Mouse (Mus musculus): ENCODE results near the gene Npc2. TPM values are rescaled to one million over a fixed set of nuclear protein-coding genes. Genes with fewer than 3 reads are reported as not detected.
A peak's percentile ranks its signal among the peaks of the same experiment; 100 is the strongest.

Gene Npc2
- total RNA-seq (2021) = 10 to 100 TPM; 25.9 to 28.2 TPM
- long read RNA-seq, experiment 1, transcript Npc2-201 (4 exons, 3,299 nt) = major isoform, 39 of 39 reads
- long read RNA-seq, experiment 1, partial matches to known transcripts = 0 of 39 reads
- long read RNA-seq, experiment 1, other reads (novel, unspliced or antisense) = 0 of 39 reads
- long read RNA-seq, experiment 2, transcript Npc2-201 (4 exons, 3,299 nt) = major isoform, 58 of 61 reads
- long read RNA-seq, experiment 2, partial matches to known transcripts = 2 of 61 reads
- long read RNA-seq, experiment 2, other reads (novel, unspliced or antisense) = 1 of 61 reads

GRCm38 (mm10) chr12:84772726-84773441 is at the start of gene Npc2, which contains the start of gene Isca2:
TSS of gene Npc2 (minus strand) at chr12:84773152.
TSS of gene Isca2 (plus strand) at chr12:84773251.
- peak; percentile 22; the same call in 1 of the 2 replicates for TF ChIP-seq CTCF (conservative IDR thresholded peaks at IDR 0.05)

GRCm38 (mm10) chr12:84819236-84820168 is 46.5 kb upstream of the Npc2 start:
- no peak for TF ChIP-seq CTCF (conservative IDR thresholded peaks at IDR 0.05)
- Histone ChIP-seq H3K4me3 (no peak overlapping the region), H3K27ac (0 out of 2 replicates have a peak overlapping the region, but pooled peaks have one; percentile 23)
- peak; percentile 59 to 73 for DNase-seq (ENCODE audit: low spot score in 2 of 2)

More at GRCm38 (mm10) chr12:84772726-84773441, at the start of gene Npc2, which contains the start of gene Isca2:
- Histone ChIP-seq H3K27ac (peak within 1 kb of the TSS; percentile 90), H3K4me3 (peak within 1 kb of the TSS; percentile 65)
- DNase-seq (ENCODE audit: low spot score in 2 of 2) = peak; percentile 92 to 99

GRCm38 (mm10) chr12:84818496-84818895 is 45.5 kb upstream of the Npc2 start:
- H3K27ac ChIP-seq = no peak overlapping the region
- TF ChIP-seq CTCF (conservative IDR thresholded peaks at IDR 0.05) = peak; percentile 51
- H3K4me3 ChIP-seq = no peak overlapping the region
- no peak for DNase-seq (ENCODE audit: low spot score in 2 of 2)

- TF ChIP-seq CTCF (conservative IDR thresholded peaks at IDR 0.05) = no peak
- Histone ChIP-seq H3K27ac (no peak overlapping the region), H3K4me3 (no peak overlapping the region)
- no peak for DNase-seq (ENCODE audit: low spot score in 2 of 2)
These were observed 41.8 kb upstream of the Npc2 start for GRCm38 (mm10) chr12:84814663-84815325.

DNA sequence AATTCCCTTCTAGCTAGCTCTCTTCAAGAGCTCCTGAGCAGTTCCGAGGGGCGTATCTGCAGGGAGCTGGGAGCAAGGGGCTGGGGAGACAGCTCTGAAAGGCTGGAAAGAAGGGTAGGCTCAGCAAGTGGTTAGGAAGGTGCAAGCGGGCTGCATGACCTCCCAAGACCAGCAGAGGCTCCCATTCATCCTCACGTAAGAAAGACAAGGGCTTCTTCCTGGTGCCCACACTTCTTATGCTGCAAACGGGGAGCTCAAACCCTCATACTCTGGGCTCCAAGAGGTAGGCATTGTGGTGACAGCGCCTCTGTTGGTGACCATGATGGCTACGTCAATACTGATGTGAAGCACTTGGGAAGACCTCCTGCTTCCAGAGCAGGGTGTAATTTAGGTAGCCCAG is 40.8 kb upstream of the Npc2 start:
- H3K4me3 ChIP-seq = no peak overlapping the region
- DNase-seq (ENCODE audit: low spot score in 2 of 2) = no peak
- TF ChIP-seq CTCF (conservative IDR thresholded peaks at IDR 0.05) = peak; percentile 36
- H3K27ac ChIP-seq = no peak overlapping the region

- no peak overlapping the region for H3K27ac ChIP-seq
- H3K4me3 ChIP-seq = no peak overlapping the region
- TF ChIP-seq CTCF (conservative IDR thresholded peaks at IDR 0.05) = peak; percentile 61
- DNase-seq (ENCODE audit: low spot score in 2 of 2) = no peak
These were observed 39.1 kb upstream of the Npc2 start for GRCm38 (mm10) chr12:84812004-84812403.

GRCm38 (mm10) chr12:84811510-84811909 is 38.6 kb upstream of the Npc2 start:
- TF ChIP-seq CTCF (conservative IDR thresholded peaks at IDR 0.05) = no peak
- no peak for DNase-seq (ENCODE audit: low spot score in 2 of 2)
- Histone ChIP-seq H3K27ac (no peak overlapping the region), H3K4me3 (no peak overlapping the region)

DNA sequence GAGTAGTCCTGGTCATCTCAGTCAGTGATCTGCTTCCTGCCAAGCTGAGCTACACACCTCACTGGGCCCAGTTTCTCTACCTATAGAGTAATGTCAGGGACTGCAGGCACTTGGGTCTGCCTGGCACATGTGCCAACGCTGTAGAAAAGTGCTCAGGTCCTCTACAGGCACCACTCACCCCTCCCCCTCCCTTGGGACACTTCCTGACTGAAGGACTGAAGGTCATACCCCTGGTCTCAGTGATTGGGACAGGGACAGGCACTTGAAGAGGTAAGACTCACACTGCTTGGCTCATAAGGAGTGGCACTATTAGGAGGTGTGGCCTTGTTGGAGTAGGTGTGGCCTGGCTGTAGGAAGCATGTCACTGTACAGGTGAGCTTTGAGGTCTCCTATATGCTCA is 37.9 kb upstream of the Npc2 start:
- Histone ChIP-seq H3K27ac (no peak overlapping the region), H3K4me3 (no peak overlapping the region)
- TF ChIP-seq CTCF (conservative IDR thresholded peaks at IDR 0.05) = no peak
- no peak for DNase-seq (ENCODE audit: low spot score in 2 of 2)

DNA sequence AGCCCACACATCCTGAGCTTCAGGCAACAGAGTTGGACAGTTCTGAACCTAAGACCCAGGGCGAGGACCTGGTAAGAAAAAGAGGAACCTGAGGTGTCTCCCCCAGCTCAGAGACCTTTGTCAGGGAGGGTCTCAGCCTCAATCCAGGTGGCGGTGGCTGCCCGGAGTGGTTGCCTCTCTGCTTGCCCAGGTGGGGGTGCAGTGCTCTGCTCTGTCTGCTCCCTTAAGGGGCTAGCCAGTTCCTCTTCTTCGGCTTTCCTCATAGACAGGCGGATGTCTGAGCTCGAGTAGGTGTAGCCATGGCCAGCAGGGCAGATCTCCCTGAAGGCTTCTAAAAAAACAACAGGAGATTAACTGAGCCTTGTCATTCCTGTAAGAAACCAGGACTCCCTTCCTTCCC is 36.1 kb upstream of the Npc2 start:
- no peak for DNase-seq (ENCODE audit: low spot score in 2 of 2)
- Histone ChIP-seq H3K4me3 (no peak overlapping the region), H3K27ac (no peak overlapping the region)
- TF ChIP-seq CTCF (conservative IDR thresholded peaks at IDR 0.05) = no peak

- no peak for TF ChIP-seq CTCF (conservative IDR thresholded peaks at IDR 0.05)
- Histone ChIP-seq H3K27ac (no peak overlapping the region), H3K4me3 (no peak overlapping the region)
- no peak for DNase-seq (ENCODE audit: low spot score in 2 of 2)
These were observed 34.4 kb upstream of the Npc2 start for GRCm38 (mm10) chr12:84807351-84807750.

DNA sequence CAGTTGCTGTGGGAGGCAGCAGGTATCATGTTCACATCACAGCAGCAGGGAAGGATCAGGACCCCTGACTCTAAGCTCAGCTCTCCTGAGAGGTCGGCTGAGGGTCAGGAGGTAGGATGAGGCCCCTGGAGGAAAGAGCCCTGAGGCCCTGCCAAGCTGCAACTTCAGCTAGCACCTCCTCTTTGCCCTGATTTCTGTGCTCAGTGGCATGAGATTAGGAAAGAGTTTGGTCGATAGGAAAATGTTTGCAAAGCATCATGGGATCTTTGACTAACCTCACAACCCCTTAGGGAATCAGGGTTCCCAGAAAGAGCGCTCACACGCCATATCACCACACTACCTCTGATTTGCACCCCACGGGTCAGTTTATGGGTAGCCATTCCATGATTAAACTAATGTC is 33.8 kb upstream of the Npc2 start:
- no peak overlapping the region for H3K4me3 ChIP-seq
- H3K27ac ChIP-seq = no peak overlapping the region
- TF ChIP-seq CTCF (conservative IDR thresholded peaks at IDR 0.05) = no peak
- no peak for DNase-seq (ENCODE audit: low spot score in 2 of 2)

GRCm38 (mm10) chr12:84806010-84806409 is 33.1 kb upstream of the Npc2 start:
- no peak overlapping the region for H3K27ac ChIP-seq
- H3K4me3 ChIP-seq = no peak overlapping the region
- no peak for DNase-seq (ENCODE audit: low spot score in 2 of 2)
- TF ChIP-seq CTCF (conservative IDR thresholded peaks at IDR 0.05) = no peak

All from layer of hippocampus, adult 2 months (tissue).